Mouse (Mus musculus): ENCODE results near the gene Map4k2. TPM values are rescaled to one million over a fixed set of nuclear protein-coding genes. Genes with fewer than 3 reads are reported as not detected.

Map4k2 gene
- total RNA-seq (2012; rRNA removed): 77.6 and 95.2 TPM in 2 replicates
- 55.5 and 56.7 TPM in 2 replicates for total RNA-seq (2014; rRNA removed)
- polyA plus RNA-seq (2012; ENCODE audit: insufficient read length, low read depth): 119 and 127 TPM in 2 replicates

DNA sequence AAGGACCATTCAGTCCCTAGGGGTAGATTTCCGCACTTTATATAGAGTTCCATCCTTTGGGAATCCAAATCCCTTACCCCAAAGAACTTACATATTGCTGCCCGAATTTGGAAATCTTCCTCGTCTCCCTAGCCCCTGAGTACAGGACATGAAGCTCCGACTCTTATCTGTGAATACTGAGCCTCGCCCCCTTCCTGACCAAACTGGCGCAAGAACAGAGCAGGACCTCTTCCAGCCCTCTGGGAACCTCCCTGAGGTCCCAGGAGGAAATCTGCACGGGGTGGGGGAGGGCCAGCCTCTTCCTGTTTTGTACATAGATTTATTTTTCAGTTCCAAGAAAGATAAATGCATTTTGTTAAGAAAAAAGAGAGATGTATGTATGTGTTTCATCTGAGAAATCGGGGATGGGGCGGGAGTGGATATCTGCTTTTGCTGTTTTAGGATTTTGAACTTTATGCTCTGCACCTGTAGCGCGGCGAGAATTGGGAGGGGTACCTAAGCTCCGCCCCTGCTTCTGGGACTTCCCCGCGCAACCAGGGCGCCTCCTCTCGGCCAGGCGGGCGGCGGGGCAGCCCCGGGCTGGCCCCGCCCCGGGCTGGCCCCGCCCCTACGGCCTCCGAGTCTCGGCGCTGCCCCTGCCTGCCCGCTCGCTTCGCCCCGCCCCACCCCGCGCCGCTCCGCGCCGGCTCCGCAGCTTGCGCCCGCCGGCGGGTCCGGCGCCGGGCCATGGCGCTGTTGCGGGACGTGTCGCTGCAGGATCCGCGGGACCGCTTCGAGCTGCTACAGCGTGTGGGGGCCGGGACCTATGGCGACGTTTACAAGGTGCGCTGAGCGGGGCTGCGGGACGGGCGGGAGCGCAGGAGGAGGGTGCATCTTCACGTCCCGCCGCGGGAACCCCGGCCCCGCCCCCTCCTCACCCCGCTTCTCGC is at the start of gene Map4k2:
Gene Map4k2, plus strand, starts transcription at position 612 of the 929 bp plus-strand sequence.
- peaks cover 37 to 72% of the 10 kb centered on the region in 2 experiments for H3K4me1 ChIP-seq (ENCODE audit: control insufficient read depth in 1 of 2, insufficient read depth in 2 of 2)
- no peaks in the 10 kb centered on the region for H3K9me3 ChIP-seq (replicated peaks; ENCODE audit: low read length)
- peak; percentile 14 for TF ChIP-seq SIN3A (IDR thresholded peaks at IDR 0.05; ENCODE audit: low read length)
- peak; percentile 55 for TF ChIP-seq NRF1 (IDR thresholded peaks at IDR 0.05; ENCODE audit: low read depth, low read length)
- TF ChIP-seq RCOR1 (conservative IDR thresholded peaks at IDR 0.05; ENCODE audit: low read depth, low read length): 0 out of 2 replicates have a peak, but pooled peaks have one; percentile 55
- peak; percentile 74 for TF ChIP-seq BHLHE40 (IDR thresholded peaks at IDR 0.05; ENCODE audit: low read depth, low read length)
- no peak for TF ChIP-seq E2F4 (IDR thresholded peaks at IDR 0.05; ENCODE audit: insufficient replicate concordance, low read depth, low read length)
- peak; percentile 75 for TF ChIP-seq IRF4 (IDR thresholded peaks at IDR 0.05; ENCODE audit: low read depth, low read length)
- TF ChIP-seq POLR2AphosphoS2 (IDR thresholded peaks at IDR 0.05; ENCODE audit: low read depth, low read length): peak; percentile 36; the same call in 1 of the 2 replicates
- no peak for TF ChIP-seq ZNF384 (IDR thresholded peaks at IDR 0.05; ENCODE audit: low read depth, low read length)
- TF ChIP-seq ZC3H11A (IDR thresholded peaks at IDR 0.05; ENCODE audit: low read depth, low read length): no peak
- 0 out of 4 replicates have a peak, but pooled peaks of 1 of the 2 experiments have one; percentile 17 for TF ChIP-seq CTCF (conservative IDR thresholded peaks at IDR 0.05 in 1 of 2, IDR thresholded peaks at IDR 0.05 in 1 of 2; ENCODE audit: low read depth in 2 of 2, low read length in 2 of 2)
- TF ChIP-seq ETS1 (conservative IDR thresholded peaks at IDR 0.05; ENCODE audit: low read depth, low read length): peak; percentile 75
- 0 out of 2 replicates have a peak, but pooled peaks have one; percentile 55 for TF ChIP-seq HCFC1 (IDR thresholded peaks at IDR 0.05; ENCODE audit: low read depth, low read length)
- no peak for TF ChIP-seq POLR2A (IDR thresholded peaks at IDR 0.05; ENCODE audit: low read depth, low read length)
- no peak for TF ChIP-seq PAX5 (IDR thresholded peaks at IDR 0.05; ENCODE audit: low read length)
- TF ChIP-seq MXI1 (IDR thresholded peaks at IDR 0.05; ENCODE audit: low read depth, low read length): peak; percentile 15; the same call in 1 of the 2 replicates
- 0 out of 2 replicates have a peak, but pooled peaks have one; percentile 22 for TF ChIP-seq MYC (IDR thresholded peaks at IDR 0.05; ENCODE audit: low read depth, low read length)
- peak; percentile 92 for TF ChIP-seq MAZ (IDR thresholded peaks at IDR 0.05; ENCODE audit: low read depth, low read length)
- TF ChIP-seq NELFE (IDR thresholded peaks at IDR 0.05; ENCODE audit: low read depth, low read length): peak; percentile 50
- TF ChIP-seq MEF2A (IDR thresholded peaks at IDR 0.05; ENCODE audit: borderline replicate concordance, low read depth, low read length): no peak
- TF ChIP-seq ELF1 (IDR thresholded peaks at IDR 0.05; ENCODE audit: low read depth, low read length): peak; percentile 76
- TF ChIP-seq EP300 (IDR thresholded peaks at IDR 0.05; ENCODE audit: low read length): peak; percentile 76
- TF ChIP-seq CHD2 (IDR thresholded peaks at IDR 0.05; ENCODE audit: low read length): peak; percentile 89
- TF ChIP-seq KAT2A (IDR thresholded peaks at IDR 0.05; ENCODE audit: insufficient replicate concordance, low read length): 0 out of 2 replicates have a peak, but pooled peaks have one; percentile 58
- peak; percentile 81 for TF ChIP-seq TCF12 (IDR thresholded peaks at IDR 0.05; ENCODE audit: low read depth, low read length)
- H3K36me3 ChIP-seq (replicated peaks in 1 of 2; ENCODE audit: control insufficient read depth in 1 of 2, insufficient read depth in 1 of 2, low read length in 1 of 2): peaks cover 55 to 69% of the 10 kb centered on the region in 2 experiments
- in situ Hi-C loops (cut with MboI; ENCODE audit: low pct_ligation_motif_present, low pct_unique_long_range_greater_than_20kb, low sequenced_read_pairs): no loop called here
- H3K4me3 ChIP-seq (replicated peaks in 1 of 3; ENCODE audit: low read depth in 2 of 3, low read length in 2 of 3, poor library complexity in 1 of 3): peak within 1 kb of the TSS; percentile 75 to 96 (median 90)
- peaks cover 25% of the 10 kb centered on the region for H3K79me2 ChIP-seq (replicated peaks; ENCODE audit: control insufficient read depth, extremely low read depth, insufficient read depth, poor library complexity, severe bottlenecking)
- dilution Hi-C loops (cut with MboI; ENCODE audit: extremely low pct_ligation_motif_present, extremely low pct_unique_long_range_greater_than_20kb, low sequenced_read_pairs): no loop called here
- peak within 1 kb of the TSS; percentile 81 for H3K9ac ChIP-seq (ENCODE audit: insufficient read depth, low read depth)
- H3K27me3 ChIP-seq (replicated peaks): no peaks in the 10 kb centered on the region
- H3K27ac ChIP-seq (ENCODE audit: insufficient read depth, low read depth): peak within 1 kb of the TSS; percentile 99
- DNase-seq (ENCODE audit: extremely low read depth): peak; percentile 90
- H3K4me2 ChIP-seq (ENCODE audit: insufficient read depth, low read depth, poor library complexity, severe bottlenecking): peak within 1 kb of the TSS; percentile 90
